Mouse (Mus musculus) thymus, adult 2 months (tissue): ENCODE results near the gene Ppp1r9a.

Experiments
- CTCF ChIP-seq: fragments of 200-500 bp; IDR thresholded peaks from 2 replicates; pipeline ENCODE4 v1.5.1; 2012; ENCODE audit warnings: mild to moderate bottlenecking, control low read depth, low read length, moderate library complexity, borderline replicate concordance; ENCODE audit not compliant: control insufficient read depth, poor library complexity, insufficient read depth; ENCODE audit errors: extremely low read depth
- POLR2A ChIP-seq: fragments of 200-500 bp; IDR thresholded peaks from 2 replicates; pipeline ENCODE4 v1.6.1; 2012; ENCODE audit warnings: mild to moderate bottlenecking, low read length, control low read depth, moderate library complexity; ENCODE audit not compliant: control insufficient read depth, poor library complexity, insufficient read depth; ENCODE audit errors: extremely low read depth

DNA sequence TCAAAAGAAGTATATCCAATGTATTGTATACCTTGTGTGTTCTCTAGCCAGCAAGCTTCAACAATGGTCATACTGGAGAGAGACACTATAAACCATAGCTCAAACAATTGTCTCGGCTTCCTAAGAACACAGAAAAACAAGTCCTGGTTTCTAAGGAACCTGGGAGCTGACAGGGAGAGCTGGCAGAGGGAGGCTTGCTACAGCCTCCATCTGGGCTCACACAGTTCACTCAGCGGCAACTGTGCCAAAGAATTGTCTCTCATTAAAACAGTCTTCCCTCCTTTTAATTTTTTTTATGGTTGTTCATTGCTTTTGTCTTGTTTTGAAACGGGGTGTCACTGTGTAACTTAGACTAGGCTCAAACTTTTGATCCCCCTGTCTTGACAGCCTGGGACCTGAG lies 217.5 kb downstream of the Ppp1r9a start:
- TF ChIP-seq CTCF (no peak), POLR2A (no peak)
